Mouse (Mus musculus): Measurements from ENCODE around the gene Tusc2. TPM values are rescaled to one million over a fixed set of nuclear protein-coding genes. Genes with fewer than 3 reads are reported as not detected.

The Tusc2 gene
- total and polyA plus RNA-seq, 2 experiments: 22.6 to 52.8 TPM

GRCm38 (mm10) chr9:107566855-107567254 lies 3.8 kb downstream of the Tusc2 start:
- Histone ChIP-seq H3K36me3 (ENCODE audit: control insufficient read depth, insufficient read depth, low read length) (peaks cover 2% of the 10 kb centered on the region), H3K9ac (ENCODE audit: low read depth, low read length) (peak overlapping the region; percentile 82; the same call in 1 of the 2 replicates), H3K4me1 (ENCODE audit: control insufficient read depth, insufficient read depth, low read length) (peaks cover 41% of the 10 kb centered on the region), H3K79me2 (ENCODE audit: control insufficient read depth, insufficient read depth, low read length) (peaks cover 29% of the 10 kb centered on the region; the same call in 1 of the 2 replicates), H3K27me3 (ENCODE audit: control insufficient read depth, insufficient read depth, low read length) (no peaks in the 10 kb centered on the region), H3K27ac (replicated peaks; ENCODE audit: insufficient read depth, low read depth, low read length) (peak overlapping the region; percentile 94), H3K4me3 (ENCODE audit: insufficient read depth, low read depth, low read length) (no peak overlapping the region)
- 7% methylated on average over 3 of the region's 3 CpGs for WGBS
- 0 out of 2 replicates have a peak, but pooled peaks have one; percentile 30 for TF ChIP-seq CTCF (IDR thresholded peaks at IDR 0.05; ENCODE audit: low read depth, low read length)
- no peak for TF ChIP-seq POLR2A (IDR thresholded peaks at IDR 0.05; ENCODE audit: extremely low read depth, insufficient read depth, low read length)
- peak; percentile 62 for DNase-seq (ENCODE audit: extremely low read depth, low read depth, low spot score)

- no peak for TF ChIP-seq CTCF (IDR thresholded peaks at IDR 0.05; ENCODE audit: low read depth, low read length)
- TF ChIP-seq POLR2A (IDR thresholded peaks at IDR 0.05; ENCODE audit: extremely low read depth, insufficient read depth, low read length): peak; percentile 69
- Histone ChIP-seq H3K4me3 (ENCODE audit: insufficient read depth, low read depth, low read length) (peak within 1 kb of the TSS; percentile 83), H3K36me3 (ENCODE audit: control insufficient read depth, insufficient read depth, low read length) (peaks cover 7% of the 10 kb centered on the region), H3K27me3 (ENCODE audit: control insufficient read depth, insufficient read depth, low read length) (no peaks in the 10 kb centered on the region), H3K9ac (ENCODE audit: low read depth, low read length) (peak within 1 kb of the TSS; percentile 82), H3K4me1 (ENCODE audit: control insufficient read depth, insufficient read depth, low read length) (peaks cover 41% of the 10 kb centered on the region), H3K79me2 (ENCODE audit: control insufficient read depth, insufficient read depth, low read length) (peaks cover 33% of the 10 kb centered on the region; the same call in 1 of the 2 replicates), H3K27ac (replicated peaks; ENCODE audit: insufficient read depth, low read depth, low read length) (peak within 1 kb of the TSS; percentile 94)
- WGBS: 11% methylated on average over 18 of the region's 18 CpGs
- DNase-seq (ENCODE audit: extremely low read depth, low read depth, low spot score): peak; percentile 76
Observed at GRCm38 (mm10) chr9:107567702-107568319, 4.8 kb downstream of the Tusc2 start, which contains the start of gene Hyal2. TSS of gene Hyal2 (plus strand) at chr9:107567945.

DNA sequence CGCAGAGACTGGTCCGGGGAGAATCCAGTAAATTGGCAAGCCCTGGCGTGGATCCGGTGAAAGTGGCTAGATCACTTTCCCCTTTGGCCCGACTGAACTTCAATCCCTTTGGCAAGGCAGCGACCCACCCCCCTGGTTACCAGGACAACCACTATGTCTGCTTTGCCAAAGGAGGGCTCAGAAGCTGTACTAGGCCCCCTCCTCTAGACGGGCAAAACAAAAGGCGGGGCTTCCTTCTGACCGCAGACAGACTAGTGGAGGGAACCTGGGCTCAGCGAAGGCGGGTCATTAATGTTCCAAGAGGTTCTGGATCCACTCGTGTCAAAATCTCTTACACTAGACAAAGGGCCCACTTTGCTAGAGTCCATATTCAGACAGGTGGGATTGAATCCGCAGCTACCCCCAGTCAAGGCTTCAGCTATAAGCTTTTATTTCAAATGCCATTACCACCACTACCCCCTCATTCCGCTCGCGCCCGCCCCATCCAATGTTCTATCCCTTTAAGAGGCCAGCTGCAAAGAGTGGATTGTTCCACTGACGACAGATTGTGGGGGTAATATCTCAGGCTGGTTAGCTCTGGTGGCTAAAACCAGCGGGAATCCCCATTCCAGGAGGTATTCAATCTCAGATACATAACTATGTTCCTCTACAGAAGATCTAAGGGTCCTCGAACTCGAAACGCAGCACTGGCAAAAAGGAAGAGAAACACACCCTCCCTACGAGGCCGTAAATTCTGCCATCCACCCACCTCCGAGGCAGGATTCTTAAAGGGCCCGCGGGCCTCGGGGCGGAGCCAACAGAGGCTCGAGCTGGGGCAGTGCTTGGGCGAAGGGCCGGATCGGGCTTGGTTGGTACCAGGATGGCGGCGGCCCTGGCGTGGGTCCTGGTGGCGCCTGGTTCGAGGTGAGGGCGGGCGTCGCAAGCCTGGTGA lies 5.5 kb downstream of the Tusc2 start:
- WGBS: under 1% methylated on average over 41 of the region's 41 CpGs
- H3K4me3 ChIP-seq (ENCODE audit: insufficient read depth, low read depth, low read length): peak overlapping the region; percentile 83

DNA sequence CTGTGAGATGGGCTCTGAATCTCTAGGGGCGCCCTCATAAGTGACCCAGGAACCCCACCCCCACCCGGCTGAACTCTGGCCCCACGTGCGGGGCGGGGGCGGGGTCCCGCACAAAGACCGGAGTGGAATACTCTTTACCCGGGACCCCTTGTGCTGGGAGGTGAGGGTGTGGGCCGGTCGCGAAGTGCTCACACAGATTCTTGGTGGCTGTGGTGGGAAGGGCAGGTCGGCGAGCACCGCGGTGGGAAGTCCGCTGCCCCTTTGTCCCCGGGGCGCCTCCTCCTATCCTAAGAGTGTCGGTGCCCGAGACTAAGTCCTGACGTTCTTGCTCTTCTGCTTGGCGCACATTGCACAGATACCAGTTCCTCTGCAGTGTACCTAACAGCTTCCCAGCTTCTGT lies 6.2 kb downstream of the Tusc2 start:
- peaks cover 7% of the 10 kb centered on the region for H3K36me3 ChIP-seq (ENCODE audit: control insufficient read depth, insufficient read depth, low read length)
- peak overlapping the region; percentile 82 for H3K9ac ChIP-seq (ENCODE audit: low read depth, low read length)
- TF ChIP-seq CTCF (IDR thresholded peaks at IDR 0.05; ENCODE audit: low read depth, low read length): no peak
- WGBS: under 1% methylated on average over 23 of the region's 23 CpGs
- peaks cover 27% of the 10 kb centered on the region; the same call in 1 of the 2 replicates for H3K79me2 ChIP-seq (ENCODE audit: control insufficient read depth, insufficient read depth, low read length)
- peak; percentile 60 for DNase-seq (ENCODE audit: extremely low read depth, low read depth, low spot score)
- H3K4me3 ChIP-seq (ENCODE audit: insufficient read depth, low read depth, low read length): peak overlapping the region; percentile 83
- H3K27me3 ChIP-seq (ENCODE audit: control insufficient read depth, insufficient read depth, low read length): no peaks in the 10 kb centered on the region
- peaks cover 35% of the 10 kb centered on the region for H3K4me1 ChIP-seq (ENCODE audit: control insufficient read depth, insufficient read depth, low read length)
- H3K27ac ChIP-seq (replicated peaks; ENCODE audit: insufficient read depth, low read depth, low read length): peak overlapping the region; percentile 94

More for the DNA sequence above, 5.5 kb downstream of the Tusc2 start:
- peak; percentile 91 for DNase-seq (ENCODE audit: extremely low read depth, low read depth, low spot score)
- H3K9ac ChIP-seq (ENCODE audit: low read depth, low read length): peak overlapping the region; percentile 82
- no peaks in the 10 kb centered on the region for H3K27me3 ChIP-seq (ENCODE audit: control insufficient read depth, insufficient read depth, low read length)
- H3K79me2 ChIP-seq (ENCODE audit: control insufficient read depth, insufficient read depth, low read length): peaks cover 30% of the 10 kb centered on the region; the same call in 1 of the 2 replicates
- H3K27ac ChIP-seq (replicated peaks; ENCODE audit: insufficient read depth, low read depth, low read length): peak overlapping the region; percentile 94
- peaks cover 41% of the 10 kb centered on the region for H3K4me1 ChIP-seq (ENCODE audit: control insufficient read depth, insufficient read depth, low read length)
- TF ChIP-seq CTCF (IDR thresholded peaks at IDR 0.05; ENCODE audit: low read depth, low read length): no peak
- TF ChIP-seq POLR2A (IDR thresholded peaks at IDR 0.05; ENCODE audit: extremely low read depth, insufficient read depth, low read length): 0 out of 2 replicates have a peak, but pooled peaks have one; percentile 29
- H3K36me3 ChIP-seq (ENCODE audit: control insufficient read depth, insufficient read depth, low read length): peaks cover 7% of the 10 kb centered on the region

DNA sequence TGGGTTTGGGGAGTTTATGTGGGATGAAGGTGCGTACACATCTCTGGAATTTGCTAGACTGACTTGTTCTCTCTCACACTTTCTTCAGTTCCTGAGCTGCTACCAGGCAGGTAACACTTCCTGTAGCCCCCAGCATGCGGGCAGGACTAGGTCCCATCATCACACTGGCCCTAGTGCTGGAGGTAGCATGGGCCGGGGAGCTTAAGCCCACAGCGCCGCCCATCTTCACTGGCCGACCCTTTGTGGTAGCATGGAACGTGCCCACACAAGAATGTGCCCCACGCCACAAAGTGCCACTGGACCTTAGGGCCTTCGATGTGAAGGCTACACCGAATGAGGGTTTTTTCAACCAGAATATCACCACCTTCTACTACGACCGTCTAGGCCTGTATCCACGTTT lies 7.0 kb downstream of the Tusc2 start:
- Histone ChIP-seq H3K4me3 (ENCODE audit: insufficient read depth, low read depth, low read length) (peak overlapping the region; percentile 83), H3K27ac (replicated peaks; ENCODE audit: insufficient read depth, low read depth, low read length) (peak overlapping the region; percentile 94), H3K4me1 (ENCODE audit: control insufficient read depth, insufficient read depth, low read length) (peaks cover 34% of the 10 kb centered on the region), H3K9ac (ENCODE audit: low read depth, low read length) (peak overlapping the region; percentile 82), H3K27me3 (ENCODE audit: control insufficient read depth, insufficient read depth, low read length) (no peaks in the 10 kb centered on the region), H3K79me2 (ENCODE audit: control insufficient read depth, insufficient read depth, low read length) (peaks cover 24% of the 10 kb centered on the region; the same call in 1 of the 2 replicates), H3K36me3 (ENCODE audit: control insufficient read depth, insufficient read depth, low read length) (peaks cover 7% of the 10 kb centered on the region)
- no peak for DNase-seq (ENCODE audit: extremely low read depth, low read depth, low spot score)
- 48% methylated on average over 13 of the region's 13 CpGs for WGBS
- TF ChIP-seq CTCF (IDR thresholded peaks at IDR 0.05; ENCODE audit: low read depth, low read length) (no peak), POLR2A (IDR thresholded peaks at IDR 0.05; ENCODE audit: extremely low read depth, insufficient read depth, low read length) (no peak)
